In genomic region chr16:18443385-18443841, GRCm38 (mm10) we compare ENCODE assay signal across 7 mouse cellular contexts. TPM values are rescaled to one million over a fixed set of nuclear protein-coding genes. Genes with fewer than 3 reads are reported as not detected.
A peak's percentile ranks its signal among the peaks of the same experiment; 100 is the strongest.
DNase-seq lines count a peak whose midpoint lies in the region; ATAC-seq and TF ChIP-seq lines count a peak whose summit lies in the region.

No protein-coding gene starts in this region.

- H3K4me3 ChIP-seq in intestine, embryonic 16.5 days (ENCODE audit: low read length) = no peak overlapping the region
- no peak overlapping the region for H3K4me3 ChIP-seq in midbrain, embryonic 12.5 days
- no peak overlapping the region for H3K4me3 ChIP-seq in small intestine, adult 2 months (ENCODE audit: low read depth, low read length)

- 23% methylated on average over 8 of the region's 8 CpGs for WGBS in intestine, embryonic 16.5 days
- 24% methylated on average over 8 of the region's 8 CpGs for WGBS in midbrain, embryonic 12.5 days
- WGBS in small intestine, adult 2 months = 10% methylated on average over 8 of the region's 8 CpGs

- no peak overlapping the region for H3K27ac ChIP-seq in intestine, embryonic 16.5 days (ENCODE audit: low read length)
- H3K27ac ChIP-seq in midbrain, embryonic 12.5 days (replicated peaks) = no peak overlapping the region
- no peak overlapping the region for H3K27ac ChIP-seq in small intestine, adult 2 months (ENCODE audit: insufficient read depth, low read depth, low read length)

- intact Hi-C loops in left cerebral cortex, postnatal 36 days (cut with DNase I) = loop anchor here (1.0 kb wide), 1 partner anchor 174 kb away; no protein-coding TSS in a partner anchor

- H3K27me3 ChIP-seq in intestine, embryonic 16.5 days (replicated peaks; ENCODE audit: control insufficient read depth, insufficient read depth, low read length) = no peaks in the 10 kb centered on the region
- no peaks in the 10 kb centered on the region for H3K27me3 ChIP-seq in midbrain, embryonic 12.5 days
- H3K27me3 ChIP-seq in small intestine, adult 2 months (ENCODE audit: control insufficient read depth, insufficient read depth, low read length) = no peaks in the 10 kb centered on the region

- no peaks in the 10 kb centered on the region for H3K36me3 ChIP-seq in intestine, embryonic 16.5 days (ENCODE audit: control insufficient read depth, insufficient read depth, low read length)
- peaks cover 12% of the 10 kb centered on the region; the same call in 1 of the 2 replicates for H3K36me3 ChIP-seq in midbrain, embryonic 12.5 days
- H3K36me3 ChIP-seq in small intestine, adult 2 months (ENCODE audit: control insufficient read depth, insufficient read depth, low read length) = peaks cover 1% of the 10 kb centered on the region; the same call in 1 of the 2 replicates

- H3K4me1 ChIP-seq in intestine, embryonic 16.5 days (ENCODE audit: control insufficient read depth, insufficient read depth, low read length) = peaks cover 4% of the 10 kb centered on the region
- H3K4me1 ChIP-seq in midbrain, embryonic 12.5 days = no peaks in the 10 kb centered on the region
- 0 out of 2 replicates have a peak, but pooled peaks cover 2% of the 10 kb centered on the region for H3K4me1 ChIP-seq in small intestine, adult 2 months (ENCODE audit: control insufficient read depth, insufficient read depth, insufficient read length, low read length)

- DNase-seq in adrenal gland, adult 2 months = peak; percentile 90
- DNase-seq in embryo, embryonic 11.5 days (ENCODE audit: low read depth, low spot score) = peak; percentile 85
- peak; percentile 93 to 95 for DNase-seq in gastrocnemius, postnatal 4 days (ENCODE audit: low spot score in 2 of 2)
- DNase-seq in left cerebral cortex, postnatal 36 days (ENCODE audit: low spot score in 2 of 2) = peak; percentile 91 to 94

- H3K9me3 ChIP-seq in intestine, embryonic 16.5 days (ENCODE audit: control insufficient read depth, low read length) = no peaks in the 10 kb centered on the region
- no peaks in the 10 kb centered on the region for H3K9me3 ChIP-seq in midbrain, embryonic 12.5 days

- TF ChIP-seq CTCF in small intestine, adult 2 months (IDR thresholded peaks at IDR 0.05; ENCODE audit: extremely low read depth, insufficient read length, insufficient replicate concordance, low read depth, low read length) = peak; percentile 99

- no peak overlapping the region for H3K9ac ChIP-seq in intestine, embryonic 16.5 days (ENCODE audit: low read depth, low read length)
- no peak overlapping the region for H3K9ac ChIP-seq in midbrain, embryonic 12.5 days (replicated peaks)

- ATAC-seq in intestine, embryonic 16.5 days = peak; percentile 79
- ATAC-seq in midbrain, embryonic 12.5 days (ENCODE audit: low FRiP score, low read depth) = peak; percentile 82

- no peak overlapping the region for H3K4me2 ChIP-seq in intestine, embryonic 16.5 days (ENCODE audit: low read depth, low read length)
- H3K4me2 ChIP-seq in midbrain, embryonic 12.5 days (replicated peaks) = no peak overlapping the region

- TF ChIP-seq POLR2A in small intestine, adult 2 months (IDR thresholded peaks at IDR 0.05; ENCODE audit: low read depth, low read length) = no peak

RNA-seq across cellular contexts. Expression of gene Comt, which starts 16.8 kb away (rescaled TPM):
- 100 to 1,000 TPM; 203 to 288 TPM for total RNA-seq in adrenal gland, adult 2 months (2021)
- polyA plus RNA-seq in adrenal gland, adult 2 months (2012; rRNA removed) = 407 and 432 TPM in 2 replicates
- total RNA-seq in gastrocnemius, postnatal 4 days (2021) = 10 to 100 TPM; 52.9 to 62.8 TPM
- 109 and 110 TPM in 2 replicates for polyA plus RNA-seq in intestine, embryonic 16.5 days (2015; fragmentation: Nextera tagmentation; extraction: Ambion mirVana)
- total RNA-seq in left cerebral cortex, postnatal 36 days (2021) = 100 to 1,000 TPM in 1 of 2 experiments, 10 to 100 TPM in 1; 89.1 to 100 TPM
- polyA plus RNA-seq in midbrain, embryonic 12.5 days (2016; fragmentation: Nextera tagmentation; extraction: Ambion mirVana) = 54.9 and 60.1 TPM in 2 replicates
- 127 and 214 TPM in 2 replicates for polyA plus RNA-seq in small intestine, adult 2 months (2012; rRNA removed)

RNA-seq across cellular contexts. Expression of gene Txnrd2, which starts 17.2 kb away (rescaled TPM):
- total RNA-seq in adrenal gland, adult 2 months (2021) = 10 to 100 TPM; 73.3 TPM
- 50.3 and 64.6 TPM in 2 replicates for polyA plus RNA-seq in adrenal gland, adult 2 months (2012; rRNA removed)
- 10 to 100 TPM; 10.1 to 14.9 TPM for total RNA-seq in gastrocnemius, postnatal 4 days (2021)
- 28.4 and 29.8 TPM in 2 replicates for polyA plus RNA-seq in intestine, embryonic 16.5 days (2015; fragmentation: Nextera tagmentation; extraction: Ambion mirVana)
- total RNA-seq in left cerebral cortex, postnatal 36 days (2021) = 10 to 100 TPM; 21.7 TPM
- polyA plus RNA-seq in midbrain, embryonic 12.5 days (2016; fragmentation: Nextera tagmentation; extraction: Ambion mirVana) = 22.5 and 23.8 TPM in 2 replicates
- polyA plus RNA-seq in small intestine, adult 2 months (2012; rRNA removed) = 12.5 and 19.5 TPM in 2 replicates

RNA-seq across cellular contexts. Expression of gene Gnb1l, which starts 55.1 kb away (rescaled TPM):
- 1 to 10 TPM; 4.4 to 7.8 TPM for total RNA-seq in adrenal gland, adult 2 months (2021)
- polyA plus RNA-seq in adrenal gland, adult 2 months (2012; rRNA removed) = 10.5 and 15.5 TPM in 2 replicates
- total RNA-seq in gastrocnemius, postnatal 4 days (2021) = 1 to 10 TPM; 4.5 to 6.0 TPM
- polyA plus RNA-seq in intestine, embryonic 16.5 days (2015; fragmentation: Nextera tagmentation; extraction: Ambion mirVana) = 13.3 and 14.4 TPM in 2 replicates
- total RNA-seq in left cerebral cortex, postnatal 36 days (2021) = 1 to 10 TPM; 5.0 to 9.0 TPM
- polyA plus RNA-seq in midbrain, embryonic 12.5 days (2016; fragmentation: Nextera tagmentation; extraction: Ambion mirVana) = 11.0 and 11.2 TPM in 2 replicates
- polyA plus RNA-seq in small intestine, adult 2 months (2012; rRNA removed) = 4.6 and 10.6 TPM in 2 replicates

RNA-seq across cellular contexts. Expression of gene Rtl10, which starts 55.3 kb away (rescaled TPM):
- total RNA-seq in adrenal gland, adult 2 months (2021) = 1 to 10 TPM; 4.4 to 5.8 TPM
- 6.4 and 8.3 TPM in 2 replicates for polyA plus RNA-seq in adrenal gland, adult 2 months (2012; rRNA removed)
- 1 to 10 TPM; 6.7 to 6.8 TPM for total RNA-seq in gastrocnemius, postnatal 4 days (2021)
- polyA plus RNA-seq in intestine, embryonic 16.5 days (2015; fragmentation: Nextera tagmentation; extraction: Ambion mirVana) = 2.0 and 2.4 TPM in 2 replicates
- total RNA-seq in left cerebral cortex, postnatal 36 days (2021) = 1 to 10 TPM; 5.0 to 7.5 TPM
- 2.1 TPM in 2 replicates for polyA plus RNA-seq in midbrain, embryonic 12.5 days (2016; fragmentation: Nextera tagmentation; extraction: Ambion mirVana)
- 4.9 TPM in 2 replicates for polyA plus RNA-seq in small intestine, adult 2 months (2012; rRNA removed)
